Mouse (Mus musculus) ovary, adult 18-20 months (tissue): ENCODE results near the gene Zfp790.
A peak's percentile ranks its signal among the peaks of the same experiment; 100 is the strongest.

Source experiments
- DNase-seq: peaks from one replicate; pipeline ENCODE4 v3.0.0; 2022; ENCODE audit warnings: low spot score, mixed read lengths

Gene Zfp790

GRCm38 (mm10) chr7:29815910-29816429 is at the start of gene Zfp790:
TSS of gene Zfp790 (plus strand) at chr7:29816114.
- peak; percentile 86 for DNase-seq

DNA sequence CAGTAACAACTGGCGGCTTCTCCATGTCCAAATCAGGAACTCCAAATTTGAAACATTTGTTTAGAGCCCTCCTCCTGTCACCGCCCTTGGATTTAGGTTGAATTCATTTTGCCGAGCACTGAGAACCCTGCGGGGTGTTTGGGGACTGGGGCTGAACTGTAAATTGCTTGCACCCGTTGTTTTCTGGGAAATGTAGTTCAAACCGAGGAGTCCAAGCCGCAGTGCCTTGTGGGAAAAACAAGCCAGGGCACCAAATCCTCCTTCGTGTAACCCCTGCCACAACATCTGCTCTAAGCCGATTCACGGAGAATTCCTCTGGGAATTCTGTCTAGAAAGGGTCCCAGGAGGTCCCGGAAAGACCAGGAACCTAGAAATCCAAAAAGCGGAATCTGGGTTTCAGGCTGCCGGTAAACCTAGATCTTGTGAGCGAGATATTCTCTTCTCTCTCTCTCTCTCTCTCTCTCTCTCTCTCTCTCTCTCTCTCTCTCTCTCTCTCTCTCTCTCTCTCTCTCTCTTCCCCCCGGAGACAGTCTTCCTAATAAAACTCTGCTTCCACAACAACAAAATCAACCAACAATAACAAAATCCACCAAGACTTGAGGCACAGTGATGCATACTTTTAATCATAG is 48.7 kb upstream of the Zfp790 start:
- peak; percentile 68 for DNase-seq

DNA sequence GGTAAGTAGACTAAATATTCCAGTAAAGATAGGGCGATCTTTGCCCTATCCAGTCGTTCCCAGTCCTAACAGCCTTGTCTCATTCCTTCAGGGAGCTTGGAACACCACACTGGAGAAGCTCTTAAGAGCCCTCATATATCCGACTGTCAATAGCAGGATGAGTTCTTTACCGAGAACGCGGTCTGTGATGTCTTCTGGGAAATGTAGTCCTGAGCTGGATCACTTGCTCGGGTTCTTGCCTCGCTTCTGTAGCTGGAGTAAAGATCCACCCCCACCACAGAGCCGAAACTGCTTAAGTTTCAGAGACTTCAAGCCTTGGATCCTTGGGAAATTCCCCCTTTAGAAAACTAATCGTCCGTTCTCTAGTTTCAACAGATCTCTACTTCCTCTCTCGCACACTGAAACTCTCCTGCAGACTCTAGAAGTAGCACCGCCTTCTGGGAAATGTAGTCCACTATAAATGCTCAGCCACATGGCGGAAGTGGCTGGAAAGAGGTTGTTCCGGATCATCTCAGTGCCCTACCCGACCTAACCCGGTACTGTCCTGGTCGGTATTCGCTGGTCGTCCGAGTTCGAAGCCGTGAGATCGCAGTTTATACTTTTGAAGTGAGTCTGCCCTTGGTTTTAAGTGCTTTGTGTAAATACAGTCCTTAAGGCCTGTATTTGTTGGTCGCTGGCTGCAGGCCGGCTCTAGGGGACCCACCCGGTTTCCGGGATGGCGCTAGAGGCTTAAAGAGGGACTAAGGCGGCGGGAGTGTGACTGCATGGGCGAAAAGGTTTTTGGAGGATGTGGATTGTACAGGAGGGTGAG is 47.6 kb upstream of the Zfp790 start, which contains the start of gene Zfp84:
Zfp84 (plus strand) TSS at position 463 of the 811 bp plus-strand sequence.
- DNase-seq, result peak; percentile 82

GRCm38 (mm10) chr7:29768980-29769379 is 46.9 kb upstream of the Zfp790 start:
- DNase-seq, result no peak

DNA sequence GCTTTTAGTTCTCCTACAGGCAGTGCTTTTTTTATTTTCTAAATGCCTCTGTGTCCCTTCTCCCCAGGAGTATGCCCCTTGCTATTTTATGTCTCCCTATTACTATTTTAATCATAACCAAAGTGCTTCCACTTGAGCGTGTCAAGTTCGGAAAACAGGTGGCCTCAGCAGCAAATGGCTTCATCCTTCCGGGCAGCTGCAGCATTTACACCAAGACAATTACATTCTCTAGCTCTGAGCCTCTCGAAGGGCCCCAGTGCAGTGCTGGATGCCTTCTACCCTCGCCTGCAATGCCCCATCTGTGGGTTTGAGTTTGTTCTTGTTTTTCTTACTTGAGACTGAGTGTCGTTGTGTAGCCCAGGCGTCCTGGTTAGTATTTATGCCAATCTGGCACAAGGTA is 42.4 kb upstream of the Zfp790 start:
- no peak for DNase-seq

- DNase-seq, result no peak
These were observed 41.5 kb upstream of the Zfp790 start for GRCm38 (mm10) chr7:29774371-29774770.

DNA sequence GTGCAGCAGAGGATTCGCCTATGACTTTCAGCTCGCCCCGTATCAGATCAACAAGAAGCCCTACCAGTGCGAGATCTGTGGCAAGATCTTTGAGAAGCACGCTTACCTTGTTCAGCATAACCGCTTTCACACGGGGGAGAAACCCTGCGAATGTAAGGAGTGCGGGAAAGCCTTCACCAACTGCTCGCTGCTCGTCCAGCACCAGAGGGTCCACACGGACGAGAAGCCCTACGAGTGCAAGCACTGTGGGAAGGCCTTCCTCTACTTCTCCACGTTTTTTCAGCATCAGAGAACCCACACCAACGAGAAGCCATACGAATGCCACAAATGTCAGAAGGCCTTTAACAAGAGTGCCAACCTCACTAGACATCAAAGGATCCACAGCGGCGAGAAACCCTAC is 39.3 kb upstream of the Zfp790 start:
- DNase-seq, result no peak

- no peak for DNase-seq
These were observed 38.5 kb upstream of the Zfp790 start for GRCm38 (mm10) chr7:29777372-29777771.

GRCm38 (mm10) chr7:29783871-29784551 is 31.9 kb upstream of the Zfp790 start, which contains the start of gene Zfp30:
TSS of gene Zfp30 (plus strand) at chr7:29783998.
- peak; percentile 78 for DNase-seq

GRCm38 (mm10) chr7:29785023-29785422 is 30.9 kb upstream of the Zfp790 start:
- no peak for DNase-seq

GRCm38 (mm10) chr7:29785888-29786287 is 30.0 kb upstream of the Zfp790 start:
- DNase-seq, result no peak

DNA sequence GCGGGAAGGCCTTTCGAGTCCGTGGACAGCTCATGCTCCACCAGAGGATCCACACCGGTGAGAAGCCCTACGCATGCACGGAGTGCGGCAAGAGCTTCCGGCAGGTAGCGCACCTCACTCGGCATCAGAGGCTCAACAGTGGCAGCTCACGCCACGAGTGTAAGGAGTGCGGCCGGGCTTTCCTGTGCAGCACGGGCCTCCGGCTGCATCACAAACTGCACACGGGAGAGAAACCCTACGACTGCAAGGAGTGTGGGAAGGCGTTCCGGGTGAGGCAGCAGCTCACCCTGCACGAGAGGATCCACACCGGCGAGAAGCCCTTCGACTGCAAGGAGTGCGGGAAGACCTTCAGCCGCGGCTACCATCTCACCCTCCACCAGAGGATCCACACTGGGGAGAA is 23.0 kb upstream of the Zfp790 start:
- DNase-seq, result no peak

GRCm38 (mm10) chr7:29807046-29807445 is 8.9 kb upstream of the Zfp790 start:
- DNase-seq, result no peak

- DNase-seq, result no peak
These were observed 3.7 kb upstream of the Zfp790 start for GRCm38 (mm10) chr7:29812244-29812643.

DNA sequence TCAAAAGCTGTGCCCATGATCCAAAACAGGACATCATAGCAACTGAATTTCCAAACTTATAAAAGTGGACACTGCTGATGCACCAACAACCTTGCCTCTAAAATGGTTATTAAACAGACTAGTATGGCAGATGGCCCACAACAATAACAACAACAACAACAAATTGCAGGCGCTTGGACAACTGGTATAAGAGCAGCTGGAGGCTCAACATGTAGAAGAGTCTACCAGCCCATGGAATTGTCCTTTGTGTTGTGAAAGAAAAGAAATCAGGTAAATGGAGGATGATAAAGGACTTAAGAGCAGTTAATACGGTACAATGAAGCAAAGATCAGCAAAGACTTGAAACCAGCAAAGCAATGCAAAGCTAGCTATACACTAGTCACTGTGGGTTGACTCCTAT is 1.5 kb upstream of the Zfp790 start:
- DNase-seq, result no peak

- DNase-seq, result no peak
These were observed 691 bp upstream of the Zfp790 start for GRCm38 (mm10) chr7:29815061-29815784.

DNA sequence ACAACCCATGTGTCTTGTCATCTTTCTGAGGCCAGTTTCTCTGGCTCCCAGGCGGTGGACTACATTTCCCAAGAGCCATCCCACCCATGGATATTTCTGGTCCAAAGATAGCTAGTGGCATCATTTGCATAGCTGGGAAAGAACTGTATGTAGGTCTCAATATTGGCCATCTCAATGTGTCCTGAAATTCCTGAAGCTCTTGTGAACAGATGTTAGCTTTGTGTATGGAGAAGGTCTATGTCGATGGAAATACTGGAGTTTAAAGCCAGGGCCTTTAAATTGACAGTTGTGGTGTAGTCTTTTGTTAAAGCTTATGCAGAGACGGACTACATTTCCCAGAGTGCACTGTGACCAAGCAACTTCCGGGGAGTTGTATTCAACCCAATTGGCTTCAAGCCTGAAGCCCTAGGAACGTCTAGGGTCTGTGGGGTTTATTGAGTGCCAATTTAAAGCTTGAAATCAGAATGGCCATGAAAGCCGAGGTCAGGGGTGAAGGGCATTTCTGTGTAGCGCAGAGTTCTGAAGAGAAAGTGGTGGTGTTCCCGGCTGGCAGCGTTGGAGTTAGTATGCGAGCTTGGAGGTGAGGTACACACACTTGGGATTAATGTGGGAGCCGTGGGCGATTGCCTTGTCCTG is 2.8 kb downstream of the Zfp790 start:
- peak; percentile 27 for DNase-seq

GRCm38 (mm10) chr7:29828001-29828400 is 12.1 kb downstream of the Zfp790 start:
- no peak for DNase-seq

GRCm38 (mm10) chr7:29829804-29830203 is 13.9 kb downstream of the Zfp790 start:
- DNase-seq, result no peak

- DNase-seq, result no peak
These were observed 20.9 kb downstream of the Zfp790 start for GRCm38 (mm10) chr7:29836816-29837215.

DNA sequence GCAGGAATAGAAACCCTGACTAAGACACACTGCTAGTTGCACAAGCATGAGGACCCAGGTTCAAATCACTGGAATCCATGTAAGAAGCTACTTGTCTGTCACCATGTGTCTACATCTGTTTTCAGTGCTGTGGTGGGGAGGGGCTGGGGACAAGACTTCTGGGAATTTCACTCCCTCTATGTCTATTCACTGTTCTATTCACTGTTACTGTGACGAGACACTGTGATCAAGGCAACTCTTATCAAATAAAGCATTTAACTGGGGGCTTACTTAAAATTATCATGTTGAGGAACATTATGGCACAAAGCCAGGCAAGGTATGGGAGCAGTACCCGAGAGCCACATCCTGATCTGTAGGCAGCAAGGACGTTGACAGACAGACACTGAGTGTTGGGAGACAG is 23.3 kb downstream of the Zfp790 start:
- DNase-seq, result no peak
